Mouse (Mus musculus) lung, postnatal 10 days (tissue): Measurements from ENCODE around the gene Apol11b.
"Not testable (repeated sequence)": the region's sequence is repeated elsewhere in the genome, so short reads cannot be mapped to it uniquely, and the experiment has no call there.

ENCODE experiments used
- DNase-seq: peaks from one replicate; pipeline ENCODE4 v3.0.0; 2021

Gene Apol11b

DNA sequence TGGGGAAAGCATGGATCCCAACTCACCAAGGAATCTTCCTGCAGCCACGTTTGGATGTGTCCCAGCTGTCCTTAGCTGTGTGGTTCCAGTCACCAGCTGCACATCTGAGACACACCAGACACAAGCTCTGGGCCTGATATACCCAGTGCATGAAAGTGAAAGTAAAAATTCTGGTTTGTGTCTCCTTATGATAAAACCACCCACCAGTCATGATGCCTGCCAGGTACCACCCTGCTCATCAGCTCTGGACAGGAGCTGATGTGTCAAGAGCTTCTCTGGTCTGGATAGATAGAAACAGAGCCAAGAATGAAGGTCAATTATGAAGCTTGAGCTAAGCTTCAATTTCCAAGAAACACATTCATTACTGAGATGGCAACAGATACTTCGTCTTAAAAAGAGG is at the start of gene Apol11b:
Apol11b (minus strand) TSS at position 111 of the 400 bp plus-strand sequence.
- DNase-seq = not testable (repeated sequence)

DNA sequence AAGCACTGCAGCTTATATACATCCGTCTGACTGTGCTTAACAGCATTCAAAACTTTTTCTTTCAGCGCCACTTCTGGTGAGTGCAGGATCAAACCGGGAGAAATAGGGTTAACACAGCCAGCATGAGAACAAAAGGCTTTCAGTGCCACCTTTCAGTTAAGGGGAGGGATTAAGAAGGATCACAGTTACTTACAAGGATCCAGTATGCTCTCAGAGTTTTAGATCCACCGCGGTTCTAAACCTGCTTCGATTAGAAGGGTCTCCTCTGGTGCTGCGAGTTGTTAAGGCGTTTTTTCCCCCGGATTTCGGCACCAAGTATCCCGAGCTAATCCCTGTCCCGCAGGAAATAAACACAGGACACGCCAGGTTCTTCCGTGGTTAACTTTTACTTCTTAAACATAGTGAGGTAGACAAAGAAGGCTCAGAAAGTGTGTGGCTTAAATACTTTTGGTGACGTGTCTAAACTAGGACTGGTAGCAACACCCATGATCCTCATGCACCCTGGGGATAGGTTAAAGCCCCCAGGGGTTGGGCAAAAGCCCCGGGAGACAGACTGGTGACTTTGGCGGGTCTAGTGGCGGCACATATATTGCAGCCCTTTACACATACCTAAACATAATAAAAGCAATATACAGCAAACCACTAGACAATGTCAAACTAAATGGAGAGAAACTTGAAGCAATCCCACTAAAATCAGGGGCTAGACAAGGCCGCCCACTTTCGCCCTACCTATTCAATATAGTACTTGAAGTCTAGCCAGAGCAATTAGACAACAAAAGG is 48.6 kb upstream of the Apol11b start:
- DNase-seq = not testable (repeated sequence)

DNA sequence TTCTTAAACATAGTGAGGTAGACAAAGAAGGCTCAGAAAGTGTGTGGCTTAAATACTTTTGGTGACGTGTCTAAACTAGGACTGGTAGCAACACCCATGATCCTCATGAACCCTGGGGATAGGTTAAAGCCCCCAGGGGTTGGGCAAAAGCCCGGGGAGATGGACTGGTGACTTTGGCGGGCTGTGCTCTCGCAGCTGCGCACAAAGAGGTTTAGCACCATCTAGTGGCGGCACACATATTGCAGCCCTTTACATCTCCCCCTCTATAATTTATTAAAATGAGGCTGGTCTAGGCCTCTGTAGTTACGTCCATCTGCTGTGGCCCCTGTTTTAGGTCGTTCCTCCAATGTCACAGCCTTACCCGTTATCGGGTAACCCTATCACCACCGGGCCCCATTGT is 40.9 kb upstream of the Apol11b start:
- DNase-seq = peak; percentile 55

DNA sequence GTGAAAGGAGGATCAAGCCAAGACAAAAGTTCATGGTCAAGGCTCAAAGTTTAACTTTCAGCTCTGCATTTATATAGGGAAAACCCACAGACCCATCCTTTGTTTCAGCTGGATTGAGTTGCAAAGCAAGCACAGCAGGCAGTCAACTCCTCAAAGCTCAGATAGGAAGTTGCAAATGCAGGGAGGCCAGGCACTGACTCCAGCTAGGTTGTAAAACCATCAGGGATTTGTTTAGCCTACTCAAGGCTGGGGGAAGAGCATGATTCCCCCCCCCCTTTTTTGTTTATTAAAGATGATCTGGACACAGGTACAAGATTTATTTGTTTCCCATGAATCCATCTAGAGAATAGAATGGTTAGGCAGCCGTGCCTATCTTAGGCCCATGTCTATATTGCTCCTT is 31.0 kb upstream of the Apol11b start:
- not testable (repeated sequence) for DNase-seq

DNA sequence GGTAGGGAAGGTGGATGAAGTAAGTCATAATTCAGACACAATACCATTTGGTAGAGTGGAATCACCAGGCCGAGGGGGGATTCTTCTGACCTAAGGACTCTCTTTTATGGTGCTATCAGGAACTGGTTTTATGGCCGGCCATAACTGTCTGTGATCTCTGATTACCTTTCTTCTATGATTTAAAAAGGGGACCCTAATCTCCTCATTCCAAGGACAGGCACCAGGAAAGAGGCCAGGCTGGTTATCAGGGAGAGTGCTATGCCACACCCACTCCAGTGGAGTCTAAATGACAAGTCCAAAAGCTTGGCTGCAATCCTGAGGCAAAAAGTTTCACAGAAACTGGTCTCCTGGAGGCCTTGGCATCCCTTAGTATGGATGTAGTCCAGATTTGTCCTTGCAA is 18.8 kb upstream of the Apol11b start:
- DNase-seq = not testable (repeated sequence)

DNA sequence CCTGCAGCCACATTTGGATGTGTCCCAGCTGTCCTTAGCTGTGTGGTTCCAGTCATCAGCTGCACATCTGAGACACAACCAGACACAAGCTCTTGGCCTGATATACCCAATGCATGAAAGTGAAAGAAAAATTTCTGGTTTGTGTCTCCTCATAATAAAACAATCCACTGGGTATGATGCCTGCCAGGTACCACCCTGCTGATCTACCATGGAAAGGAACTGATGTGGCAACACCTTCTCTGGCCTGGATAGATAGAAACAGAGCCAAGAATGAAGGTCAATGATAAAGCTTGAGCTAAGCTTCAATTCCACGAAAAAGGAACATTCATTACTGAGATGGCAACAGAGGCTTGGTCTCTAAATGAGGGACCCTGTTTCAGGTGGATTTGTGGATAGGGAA is 16.7 kb upstream of the Apol11b start:
- DNase-seq = not testable (repeated sequence)

DNA sequence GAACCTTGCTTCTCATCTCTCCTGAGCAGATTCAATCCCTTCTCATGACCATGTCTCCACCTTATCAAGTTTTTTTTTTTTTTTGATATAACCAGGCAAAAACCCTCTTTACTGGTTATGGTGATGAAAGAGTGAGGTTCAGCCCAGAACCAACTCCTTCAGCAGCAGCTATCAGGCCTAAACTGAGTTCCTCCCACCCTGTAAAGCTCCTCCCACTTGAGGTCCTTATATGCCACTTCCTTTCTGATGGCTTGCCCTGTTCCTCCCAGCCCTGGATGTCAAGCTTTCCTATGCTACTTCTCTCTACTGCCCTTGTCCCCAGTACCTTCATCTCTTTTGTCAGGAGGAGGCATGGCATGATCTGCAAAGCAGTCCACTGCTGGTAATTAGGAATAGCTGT is 8.1 kb upstream of the Apol11b start:
- not testable (repeated sequence) for DNase-seq

DNA sequence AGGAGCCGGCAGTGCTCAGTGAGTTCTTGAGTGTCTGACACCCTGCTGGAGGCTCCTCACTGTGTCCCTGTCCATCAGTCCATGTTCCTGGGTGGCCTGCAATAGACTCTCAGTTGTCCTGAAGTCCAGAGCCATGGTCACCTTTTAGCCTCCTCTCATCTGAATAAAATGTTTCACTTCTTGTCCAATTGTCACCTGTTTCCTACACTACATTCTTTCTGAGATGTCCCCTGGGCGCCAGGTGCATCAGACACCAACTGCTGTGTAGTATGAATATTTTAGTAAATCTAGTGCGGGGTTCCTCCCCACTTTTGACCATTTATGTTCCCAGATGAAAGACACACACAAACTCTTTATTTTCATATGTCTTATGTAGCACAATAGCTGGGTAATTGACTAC is 13.3 kb downstream of the Apol11b start:
- DNase-seq = not testable (repeated sequence)

DNA sequence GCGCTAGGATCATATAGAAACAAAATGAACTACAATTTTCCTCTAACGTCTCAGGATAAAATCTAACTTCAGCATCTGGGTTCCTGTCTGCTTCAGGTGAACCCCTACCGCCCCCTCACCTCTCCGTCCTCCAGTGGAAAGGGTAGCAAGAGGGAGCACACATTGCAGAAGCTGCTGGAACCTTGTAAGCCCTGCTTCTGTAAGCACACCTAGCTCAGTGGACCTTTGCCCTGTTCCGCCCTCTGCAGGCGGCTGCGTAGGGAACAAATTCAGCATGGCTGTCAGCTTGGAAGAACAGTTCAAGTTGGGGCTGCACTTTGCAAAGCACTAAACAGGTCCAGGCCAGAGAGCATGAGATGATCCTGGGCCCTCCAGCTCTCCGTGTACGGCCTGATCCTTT is 14.4 kb downstream of the Apol11b start:
- DNase-seq = not testable (repeated sequence)

DNA sequence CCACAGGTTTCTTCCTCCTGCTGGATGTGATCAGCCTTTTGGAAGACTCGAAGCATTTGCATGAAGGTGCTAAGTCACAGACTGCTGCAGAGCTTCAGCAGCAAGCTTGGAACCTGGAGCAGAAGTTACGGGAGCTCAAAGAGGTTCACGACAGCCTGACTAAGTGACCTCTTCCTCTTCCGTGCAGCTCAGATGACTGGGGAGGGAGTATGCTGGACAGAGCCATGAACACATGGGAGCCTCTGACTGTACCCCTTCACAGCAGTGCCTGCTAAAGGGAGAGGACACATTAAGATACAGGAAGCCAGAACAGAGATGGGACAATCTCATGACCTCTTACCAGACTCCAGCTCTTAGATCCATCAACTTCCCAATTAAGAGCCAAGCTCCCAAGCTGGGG is 16.6 kb downstream of the Apol11b start:
- DNase-seq = not testable (repeated sequence)

DNA sequence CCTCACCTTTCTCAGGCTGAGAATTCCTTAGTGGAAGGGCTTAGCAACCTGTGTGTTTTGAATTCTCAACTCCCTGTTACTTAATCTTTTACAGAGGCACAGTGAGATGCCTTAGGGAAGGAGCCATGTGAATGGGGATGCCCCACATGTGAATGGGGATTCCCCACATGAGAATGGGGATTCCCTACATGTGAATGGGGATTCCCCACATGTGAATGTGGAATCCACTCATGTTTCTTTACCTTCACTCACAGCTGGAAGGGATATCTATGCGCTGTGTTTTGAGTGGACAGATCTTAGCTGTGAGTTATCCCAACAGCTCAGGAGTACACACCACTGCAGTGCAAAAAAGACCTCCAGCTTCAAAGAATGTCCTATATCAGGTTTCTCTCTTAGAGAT is 18.4 kb downstream of the Apol11b start:
- DNase-seq = no peak

DNA sequence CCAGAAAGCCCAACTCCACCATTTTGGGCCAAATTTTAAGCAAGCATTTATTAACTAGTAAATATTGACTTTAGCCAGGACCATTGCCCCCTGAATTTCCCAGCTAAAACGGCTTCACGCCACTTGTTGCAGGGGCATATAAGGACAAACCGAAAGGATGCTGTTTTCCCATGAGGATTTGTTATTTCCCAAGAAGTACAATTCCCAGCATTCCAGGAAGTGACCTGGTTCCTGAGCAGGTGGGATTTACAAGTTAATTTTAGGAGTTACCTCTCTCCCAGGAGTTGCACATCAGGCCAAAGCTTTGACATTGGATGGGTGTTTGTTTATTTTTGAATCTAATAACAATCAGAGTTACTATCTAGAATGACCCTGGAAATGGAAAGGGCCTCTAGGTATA is 37.0 kb downstream of the Apol11b start:
- DNase-seq = no peak

DNA sequence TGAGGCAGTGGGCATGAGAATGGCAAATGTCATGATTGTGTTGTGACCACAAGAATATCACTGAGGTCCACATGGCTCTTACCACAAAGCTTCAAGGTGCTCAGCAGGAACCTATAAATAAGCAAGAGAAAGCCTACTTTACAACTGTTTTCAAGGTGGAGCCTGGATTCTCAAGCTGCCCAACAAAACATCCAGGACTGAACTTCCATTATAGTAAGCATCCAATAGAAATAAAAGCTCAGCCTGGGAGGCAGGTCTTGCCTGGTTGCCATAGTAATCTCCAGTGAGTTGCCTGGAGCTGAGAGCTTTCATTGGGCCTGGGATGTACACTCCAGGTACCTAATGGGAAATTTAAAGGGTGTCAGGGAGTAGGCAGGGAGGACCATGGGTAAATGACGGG is 44.1 kb downstream of the Apol11b start, which contains the start of gene Gm36245:
Gm36245 (plus strand) TSS at position 301 of the 400 bp plus-strand sequence.
- DNase-seq = no peak

DNA sequence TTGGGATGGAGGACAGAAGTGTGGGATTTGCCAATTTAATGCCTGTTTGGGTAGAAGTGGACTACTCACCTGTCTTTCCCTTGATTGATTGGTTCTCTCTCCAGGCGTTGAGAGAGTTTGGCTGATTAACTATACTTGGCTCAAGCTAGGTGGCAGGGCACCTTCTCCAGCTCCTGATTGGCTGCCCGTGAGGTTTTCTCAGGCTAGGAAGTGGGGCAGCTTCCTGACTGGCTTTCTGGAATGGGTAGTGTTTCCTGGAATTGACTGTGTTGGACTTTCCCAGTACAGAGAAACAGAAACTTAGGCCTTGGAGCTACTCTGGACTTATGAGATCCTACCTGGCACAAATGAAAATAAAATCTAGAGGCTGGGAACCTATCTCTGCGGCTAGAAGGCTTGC is 44.7 kb downstream of the Apol11b start:
- DNase-seq = peak; percentile 12

DNA sequence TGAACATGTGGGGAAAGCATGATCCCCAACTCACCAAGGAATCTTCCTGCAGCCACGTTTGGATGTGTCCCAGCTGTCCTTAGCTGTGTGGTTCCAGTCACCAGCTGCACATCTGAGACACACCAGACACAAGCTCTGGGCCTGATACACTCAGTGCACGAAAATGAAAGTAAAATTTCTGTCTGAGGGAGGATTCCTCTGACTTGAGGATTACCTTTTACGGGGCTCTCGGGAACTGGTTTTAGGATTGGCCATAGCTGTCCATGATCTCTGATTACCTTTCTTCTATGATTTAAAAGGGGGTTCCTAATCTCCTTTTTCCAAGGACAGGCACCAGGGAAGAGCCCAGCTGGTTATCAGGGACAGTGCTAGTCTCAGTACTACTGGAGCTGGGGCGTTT is 47.1 kb downstream of the Apol11b start, which contains the start of gene Apol10b:
Apol10b (minus strand) TSS at position 165 of the 400 bp plus-strand sequence.
- no peak for DNase-seq

DNA sequence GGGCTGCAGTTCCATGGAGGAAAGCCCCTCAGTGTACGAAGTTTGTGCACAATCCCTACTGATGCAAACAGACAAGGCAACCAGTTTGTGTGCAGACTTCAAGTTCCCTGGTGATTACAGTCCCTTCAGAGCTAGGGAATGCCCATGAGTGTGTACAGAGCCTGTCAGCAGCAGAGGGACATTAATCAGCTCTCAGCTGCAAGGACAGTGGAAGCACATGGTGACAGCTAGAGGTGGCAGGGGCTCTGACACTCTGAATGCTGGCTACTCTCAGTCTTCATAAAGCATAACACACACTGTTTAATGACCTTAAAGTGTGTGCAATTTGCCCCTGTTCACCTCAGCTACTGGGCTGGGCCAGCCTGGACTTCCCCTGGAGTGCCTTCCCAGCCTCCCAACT is 49.5 kb downstream of the Apol11b start:
- DNase-seq = no peak

DNA sequence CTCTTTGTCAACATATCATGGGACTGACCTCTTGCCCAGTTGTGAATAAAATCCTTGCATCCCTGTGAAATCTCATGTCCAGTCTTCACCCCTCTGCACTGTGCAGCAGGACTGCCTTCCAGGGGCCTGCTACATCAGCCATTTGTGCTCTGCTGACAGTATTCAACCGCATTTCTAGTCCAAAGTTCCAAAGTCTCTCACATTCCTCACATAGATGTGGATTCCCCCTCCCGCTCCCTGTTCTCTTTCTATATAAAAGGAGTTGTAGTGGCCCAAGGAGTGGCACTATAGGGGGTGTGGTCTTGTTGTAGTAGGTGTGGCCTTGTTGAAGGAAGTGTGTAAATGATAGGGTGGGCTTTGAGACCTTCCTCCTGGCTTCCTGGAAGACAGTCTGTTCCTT is 52.2 kb downstream of the Apol11b start:
- DNase-seq = no peak

DNA sequence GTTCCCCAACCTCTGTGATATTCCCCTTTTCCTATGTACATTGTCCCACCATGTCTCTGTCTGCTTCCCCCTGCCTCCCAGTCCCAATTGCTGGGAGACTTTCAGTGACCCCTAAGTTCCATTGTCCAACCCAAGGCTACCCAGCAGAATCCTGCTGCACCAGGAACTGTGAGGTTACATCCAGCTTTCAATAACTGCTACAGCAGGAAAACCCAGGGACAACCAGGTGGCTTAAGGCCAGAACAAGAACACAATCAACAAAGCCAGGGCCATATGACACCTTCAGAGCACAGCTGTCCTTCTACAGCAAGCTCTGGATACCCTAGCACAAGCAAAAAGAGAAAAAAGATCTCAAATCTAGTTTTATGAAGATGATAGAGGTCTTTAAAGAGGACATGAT is 54.1 kb downstream of the Apol11b start:
- no peak for DNase-seq

DNA sequence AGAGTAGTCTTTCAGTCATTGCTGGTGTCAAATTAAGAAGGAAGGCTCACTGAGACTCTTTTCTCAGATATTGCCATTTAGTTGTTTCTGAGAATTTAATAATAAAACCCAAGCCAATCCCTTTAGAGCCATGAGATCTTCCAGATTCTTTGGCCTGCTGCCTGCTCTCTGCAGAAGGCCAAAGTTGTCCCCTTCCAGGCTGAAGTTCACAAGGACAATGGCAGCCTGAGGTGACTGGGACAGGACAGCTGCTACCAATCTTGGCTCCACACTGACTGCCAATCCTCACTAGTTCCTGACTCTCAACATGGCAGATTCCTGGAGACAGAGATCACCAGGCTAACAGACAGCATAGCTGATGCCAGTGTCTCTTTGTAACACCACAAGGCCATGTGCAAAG is 56.1 kb downstream of the Apol11b start:
- peak; percentile 21 for DNase-seq
